Mouse (Mus musculus) liver, embryonic 14.5 days (tissue): ENCODE data around the gene Hist2h2aa2. TPM values are rescaled to one million over a fixed set of nuclear protein-coding genes. Genes with fewer than 3 reads are reported as not detected.
A peak's percentile ranks its signal among the peaks of the same experiment; 100 is the strongest.
"Not testable (repeated sequence)": the region's sequence is repeated elsewhere in the genome, so short reads cannot be mapped to it uniquely, and the experiment has no call there.

ENCODE experiments used
- ATAC-seq: fragments of 200-750 bp; cut with Nextera tagmentation; 2 replicates; pipeline ENCODE4 v1.8.0; 2017; ENCODE audit warnings: moderate number of reproducible peaks, mild to moderate bottlenecking, moderate library complexity; ENCODE audit not compliant: insufficient read depth
- DNase-seq, 3 experiments: peaks; one replicate each; pipeline ENCODE4 v3.0.0-alpha.2; 2012 to 2013; ENCODE audit warnings: low read depth in 3 of 3, low spot score in 3 of 3
- H3K27ac ChIP-seq: fragments of 300-500 bp; sonication (generic); 2 replicates; pipeline ENCODE4 v1.5.1; 2014; ENCODE audit warnings: moderate library complexity, mild to moderate bottlenecking, control low read depth, inconsistent platforms
- H3K27me3 ChIP-seq: fragments of 300-500 bp; sonication (generic); 2 replicates; pipeline ENCODE4 v1.6.1; 2014; ENCODE audit warnings: mild to moderate bottlenecking, low read length, moderate library complexity; ENCODE audit not compliant: control insufficient read depth, insufficient read depth
- H3K36me3 ChIP-seq: fragments of 300-500 bp; sonication (generic); replicated peaks from 2 replicates; pipeline ENCODE4 v1.6.1; 2014; ENCODE audit warnings: low read depth; ENCODE audit not compliant: control insufficient read depth, insufficient read depth
- H3K4me1 ChIP-seq, 2 experiments: fragments of 200-500 bp in 1 of 2; fragments of 300-500 bp in 1 of 2; sonication (generic) in 1 of 2; replicated peaks; 2 replicates each; pipeline ENCODE4 v1.6.1; 2012 to 2014; ENCODE audit warnings: antibody characterized with exemption in 1 of 2, inconsistent platforms in 1 of 2, low read length in 1 of 2; ENCODE audit not compliant: control insufficient read depth in 2 of 2, insufficient read depth in 2 of 2
- H3K4me2 ChIP-seq: fragments of 300-500 bp; sonication (generic); 2 replicates; pipeline ENCODE4 v1.6.1; 2014; ENCODE audit warnings: low read depth, mild to moderate bottlenecking, control low read depth, moderate library complexity
- H3K4me3 ChIP-seq, 2 experiments: fragments of 200-500 bp in 1 of 2; fragments of 300-500 bp in 1 of 2; sonication (generic) in 1 of 2; 2 replicates each; pipeline ENCODE4 v1.5.1; 2012 to 2014; ENCODE audit warnings: low read depth in 2 of 2, low read length in 2 of 2, mild to moderate bottlenecking in 2 of 2, control low read depth in 1 of 2, inconsistent platforms in 1 of 2, moderate library complexity in 1 of 2; ENCODE audit not compliant: insufficient read depth in 1 of 2
- H3K9ac ChIP-seq: fragments of 300-500 bp; sonication (generic); replicated peaks from 2 replicates; pipeline ENCODE4 v1.6.1; 2014; ENCODE audit warnings: mild to moderate bottlenecking, control low read depth, moderate library complexity
- H3K9me3 ChIP-seq: fragments of 300-500 bp; sonication (generic); 2 replicates; pipeline ENCODE4 v1.6.1; 2016; ENCODE audit warnings: low read length, mixed read lengths; ENCODE audit not compliant: control insufficient read depth
- CTCF ChIP-seq: IDR thresholded peaks from 2 replicates; pipeline ENCODE4 v1.5.1; 2016; ENCODE audit warnings: antibody characterized with exemption, low read depth, control low read depth
- EP300 ChIP-seq: IDR thresholded peaks from 2 replicates; pipeline ENCODE4 v1.6.1; 2016; ENCODE audit warnings: antibody characterized with exemption, low read depth
- WGBS: fragments of 180-500 bp; shearing (Covaris S2); extraction: QIAGEN DNeasy Blood & Tissue Kit; methylation state at CpG from one replicate; pipeline ENCODE4 v1.1.7; 2014; ENCODE audit not compliant: insufficient replicate concordance; 5-methylcytosine and 5-hydroxymethylcytosine counted together
- polyA plus RNA-seq, 2 experiments: library from polyadenylated mRNA; depleted of rRNA in 1 of 2; stranded (reverse) in 1 of 2; unstranded in 1 of 2; fragments of >200 nt; fragmentation: Nextera tagmentation in 1 of 2; extraction: Ambion mirVana in 1 of 2; gene quantifications; 2 replicates each; pipeline versions ENCODE4 v1.2.1 to v1.2.3; 2012 to 2014

The Hist2h2aa2 gene
- polyA plus RNA-seq, 2 experiments = 32.9 to 34.2 TPM

GRCm38 (mm10) chr3:96268776-96269378 lies 28.8 kb upstream of the Hist2h2aa2 start:
- ATAC-seq = peak; percentile 53
- Histone ChIP-seq H3K4me2 (peak overlapping the region; percentile 82), H3K4me1 (peaks cover 32 to 38% of the 10 kb centered on the region in 2 experiments), H3K27ac (peak overlapping the region; percentile 97), H3K4me3 (peak overlapping the region; percentile 63), H3K9ac (peak overlapping the region; percentile 97)
- WGBS = under 1% methylated on average over 10 of the region's 44 CpGs
- peak; percentile 17; the same call in 1 of the 2 replicates for TF ChIP-seq EP300
- not testable (repeated sequence) for H3K9me3 ChIP-seq, H3K27me3 ChIP-seq, DNase-seq, H3K36me3 ChIP-seq

DNA sequence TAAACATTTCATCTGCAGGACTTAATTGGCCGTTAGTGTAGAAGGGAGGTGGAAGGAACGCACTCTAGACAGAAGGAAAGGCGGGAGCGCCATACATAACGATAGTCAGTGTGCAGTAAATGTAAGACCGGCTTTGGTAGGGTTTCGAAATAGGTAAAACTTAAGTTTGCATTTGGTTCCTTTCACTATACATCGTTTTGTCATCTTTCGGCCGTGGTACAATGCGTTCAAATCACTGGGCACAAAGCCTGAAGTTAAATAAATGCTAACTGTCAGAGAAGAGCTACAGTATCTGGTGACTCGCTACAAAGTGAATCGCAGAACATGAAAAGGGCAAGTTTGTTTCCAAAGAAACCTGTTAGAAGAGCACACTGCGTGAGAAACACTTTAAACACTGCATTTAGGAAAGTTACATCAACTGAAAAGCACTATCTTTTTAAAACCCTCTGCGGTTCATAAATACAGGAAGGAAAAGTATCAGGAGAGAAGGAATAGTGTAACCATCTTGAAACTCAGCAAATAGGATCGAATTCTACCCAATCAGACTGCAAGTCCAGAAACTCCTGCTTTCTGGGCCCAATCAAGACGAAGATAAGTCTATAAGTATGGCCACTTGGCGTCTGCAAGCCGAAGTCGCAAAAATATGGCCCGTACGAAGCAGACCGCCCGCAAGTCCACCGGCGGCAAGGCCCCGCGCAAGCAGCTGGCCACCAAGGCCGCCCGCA lies 28.1 kb upstream of the Hist2h2aa2 start, which contains the start of gene Hist2h3b:
TSS of gene Hist2h3b (plus strand) at position 604 of the 725 bp plus-strand sequence.
- no peaks in the 10 kb centered on the region for H3K9me3 ChIP-seq
- DNase-seq = peak; percentile 80 to 85 (median 82)
- peak within 1 kb of the TSS; percentile 82 for H3K4me2 ChIP-seq
- peak; percentile 45 for ATAC-seq
- H3K4me3 ChIP-seq = peak within 1 kb of the TSS; percentile 63
- H3K27me3 ChIP-seq = no peaks in the 10 kb centered on the region
- peak within 1 kb of the TSS; percentile 97 for H3K9ac ChIP-seq
- 22% methylated on average over 29 of the region's 30 CpGs for WGBS
- H3K36me3 ChIP-seq = no peaks in the 10 kb centered on the region
- peak within 1 kb of the TSS; percentile 97 for H3K27ac ChIP-seq
- TF ChIP-seq CTCF (no peak), EP300 (peak; percentile 64)
- H3K4me1 ChIP-seq = peaks cover 29 to 35% of the 10 kb centered on the region in 2 experiments

DNA sequence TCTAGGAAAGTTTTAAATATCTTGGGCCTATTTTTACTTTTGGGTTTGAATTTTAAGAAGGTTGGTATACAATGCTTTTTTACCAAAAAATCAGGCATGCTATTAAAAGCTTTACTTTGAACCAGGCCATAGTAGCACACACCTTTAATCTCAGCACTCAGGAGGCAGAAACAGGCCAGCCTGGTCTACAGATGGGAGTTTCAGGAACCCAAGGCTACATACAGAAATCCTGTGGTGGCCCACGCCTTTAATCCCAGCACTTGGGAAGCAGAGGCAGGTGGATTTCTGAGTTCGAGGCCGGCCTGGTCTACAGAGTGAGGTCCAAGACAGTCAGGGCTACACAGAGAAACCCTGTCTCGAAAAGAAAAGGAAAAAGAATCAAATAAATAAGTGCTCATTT lies 27.5 kb upstream of the Hist2h2aa2 start:
- H3K4me1 ChIP-seq = peaks cover 29 to 35% of the 10 kb centered on the region in 2 experiments
- peak overlapping the region; percentile 80 for H3K4me2 ChIP-seq
- H3K27ac ChIP-seq = peak overlapping the region; percentile 97
- H3K36me3 ChIP-seq = no peaks in the 10 kb centered on the region
- H3K27me3 ChIP-seq = no peaks in the 10 kb centered on the region
- peak overlapping the region in 1 of 2 experiments; percentile 54; a peak in 2 of 4 replicates for H3K4me3 ChIP-seq
- peak overlapping the region; percentile 83 for H3K9ac ChIP-seq
- 59% methylated on average over 4 of the region's 4 CpGs for WGBS
- ATAC-seq (no peak), DNase-seq (no peak)
- TF ChIP-seq CTCF = no peak
- TF ChIP-seq EP300 = no peak
- no peaks in the 10 kb centered on the region for H3K9me3 ChIP-seq

DNA sequence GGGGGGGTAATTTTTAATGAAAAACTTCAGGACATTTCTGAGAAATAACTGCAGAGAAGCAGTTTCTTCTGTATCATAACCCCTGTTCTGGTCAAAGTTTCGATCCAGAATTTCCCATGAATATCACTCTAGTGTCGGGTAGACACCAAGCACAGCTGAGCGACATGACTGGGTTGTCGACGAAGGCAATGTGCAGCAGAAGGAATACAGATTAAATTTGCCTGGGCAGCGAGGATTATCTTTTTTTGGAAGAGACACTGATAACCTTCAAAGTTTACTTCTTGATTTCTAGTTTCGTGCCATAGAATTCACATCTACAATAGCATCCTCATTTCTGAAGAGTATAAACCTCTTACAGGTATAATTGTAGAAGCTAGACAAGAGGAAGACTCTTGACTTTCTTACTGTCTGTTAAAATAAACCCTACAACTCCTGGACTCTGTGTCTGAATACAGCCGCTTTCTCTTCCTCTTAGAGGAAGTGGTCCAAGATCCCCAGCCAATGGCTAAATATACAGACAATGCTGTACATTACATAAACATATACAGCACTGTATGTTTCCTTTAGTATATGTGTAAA lies 26.1 kb upstream of the Hist2h2aa2 start:
- no peaks in the 10 kb centered on the region for H3K36me3 ChIP-seq
- peaks cover 36 to 44% of the 10 kb centered on the region in 2 experiments for H3K4me1 ChIP-seq
- DNase-seq = no peak
- H3K4me3 ChIP-seq = no peak overlapping the region
- WGBS = 41% methylated on average over 8 of the region's 8 CpGs
- no peaks in the 10 kb centered on the region for H3K27me3 ChIP-seq
- TF ChIP-seq EP300 = 0 out of 2 replicates have a peak, but pooled peaks have one; percentile 32
- TF ChIP-seq CTCF = no peak
- ATAC-seq = no peak
- peak overlapping the region; percentile 31 for H3K4me2 ChIP-seq
- peak overlapping the region; percentile 49 for H3K9ac ChIP-seq
- H3K27ac ChIP-seq = peak overlapping the region; percentile 97
- H3K9me3 ChIP-seq = no peaks in the 10 kb centered on the region

DNA sequence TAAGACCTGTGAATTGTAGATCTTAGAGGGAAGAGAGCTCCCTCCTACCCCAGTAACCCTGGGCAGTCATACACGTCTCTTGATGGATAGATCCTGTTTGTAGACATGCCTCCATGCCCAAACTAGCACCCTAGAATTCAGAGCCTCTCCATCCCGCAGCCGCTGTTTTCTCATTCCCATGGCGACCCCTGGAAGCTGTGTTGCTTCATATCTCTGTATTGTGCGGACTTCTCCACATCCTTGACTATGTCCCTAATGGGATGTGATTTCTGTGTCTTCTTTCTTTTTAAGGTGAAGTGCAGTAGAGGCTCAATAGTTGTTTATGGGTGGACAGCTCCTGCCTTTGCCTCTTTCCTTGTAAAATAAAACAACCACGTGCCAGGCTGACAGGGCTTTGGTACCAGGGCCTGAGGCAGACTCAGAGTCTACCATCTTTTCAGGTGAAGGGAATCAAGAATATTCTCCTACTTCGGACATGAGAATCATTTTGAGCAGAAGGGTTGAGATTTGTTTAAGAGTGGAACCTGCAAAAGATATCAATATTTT lies 24.4 kb upstream of the Hist2h2aa2 start:
- DNase-seq (no peak), ATAC-seq (no peak)
- Histone ChIP-seq H3K9me3 (no peaks in the 10 kb centered on the region), H3K27ac (peak overlapping the region; percentile 100), H3K4me3 (peak overlapping the region; percentile 54 to 63; a peak in 3 of 4 replicates), H3K9ac (peak overlapping the region; percentile 100), H3K4me1 (peaks cover 37 to 44% of the 10 kb centered on the region in 2 experiments), H3K4me2 (peak overlapping the region; percentile 86), H3K27me3 (no peaks in the 10 kb centered on the region), H3K36me3 (no peaks in the 10 kb centered on the region)
- TF ChIP-seq CTCF (no peak), EP300 (no peak)
- 63% methylated on average over 7 of the region's 7 CpGs for WGBS
